Mouse (Mus musculus) activated CD4-positive, CD25-positive, alpha-beta regulatory T cell, adult 4 months (primary cell): ENCODE measurements around the gene Fgf15. TPM values are rescaled to one million over a fixed set of nuclear protein-coding genes. Genes with fewer than 3 reads are reported as not detected.

Experiments used
- ATAC-seq: one replicate; pipeline ENCODE4 v1.8.0; 2017
- polyA plus RNA-seq, 2 experiments: library from polyadenylated mRNA; unstranded; fragments of 100-300 nt; shearing (Covaris generic); gene quantifications; one replicate each; pipeline ENCODE4 v1.2.1; 2017

Fgf15 gene
- polyA plus RNA-seq, 2 experiments from 2014 or later, result not detected

GRCm38 (mm10) chr7:144933336-144933735 is 37.0 kb downstream of the Fgf15 start:
- no peak for ATAC-seq

GRCm38 (mm10) chr7:144933796-144934195 is 37.5 kb downstream of the Fgf15 start:
- no peak for ATAC-seq

- no peak for ATAC-seq
Observed at GRCm38 (mm10) chr7:144934901-144935300, 38.6 kb downstream of the Fgf15 start.

- ATAC-seq, result no peak
Observed at GRCm38 (mm10) chr7:144935563-144935962, 39.2 kb downstream of the Fgf15 start.

GRCm38 (mm10) chr7:144936311-144936880 is 40.1 kb downstream of the Fgf15 start:
- no peak for ATAC-seq

GRCm38 (mm10) chr7:144937490-144937889 is 41.2 kb downstream of the Fgf15 start:
- peak; percentile 78 for ATAC-seq

GRCm38 (mm10) chr7:144937899-144938517 is 41.7 kb downstream of the Fgf15 start:
- ATAC-seq, result no peak

GRCm38 (mm10) chr7:144938661-144939343 is 42.5 kb downstream of the Fgf15 start:
- no peak for ATAC-seq

GRCm38 (mm10) chr7:144939344-144940002 is 43.1 kb downstream of the Fgf15 start, which contains the start of gene Ccnd1:
TSS of gene Ccnd1 (minus strand) at chr7:144939925.
- no peak for ATAC-seq

GRCm38 (mm10) chr7:144940003-144940571 is 43.8 kb downstream of the Fgf15 start:
- ATAC-seq, result no peak

- ATAC-seq, result no peak
Observed at GRCm38 (mm10) chr7:144940585-144940984, 44.3 kb downstream of the Fgf15 start.

- ATAC-seq, result no peak
Observed at GRCm38 (mm10) chr7:144941242-144941831, 45.0 kb downstream of the Fgf15 start.

GRCm38 (mm10) chr7:144942071-144942743 is 45.9 kb downstream of the Fgf15 start:
- ATAC-seq, result no peak

- ATAC-seq, result no peak
Observed at GRCm38 (mm10) chr7:144942744-144943135, 46.4 kb downstream of the Fgf15 start.

- no peak for ATAC-seq
Observed at GRCm38 (mm10) chr7:144943254-144943653, 46.9 kb downstream of the Fgf15 start.

Other genes with a start within 250 kb of the Fgf15 start
- under 1 TPM in 1 of 2 experiments, not detected in 1; 0.16 TPM for gene Ano1, start 144.6 kb upstream of the Fgf15 start, polyA plus RNA-seq
- not detected for gene Fgf3, start 58.4 kb upstream of the Fgf15 start, polyA plus RNA-seq
- not detected for gene Fgf4, start 49.2 kb upstream of the Fgf15 start, polyA plus RNA-seq
- 10 to 100 TPM; 34.4 to 34.5 TPM for gene LTO1, start 18.6 kb downstream of the Fgf15 start, polyA plus RNA-seq
- 1 to 10 TPM; 1.1 to 1.2 TPM for gene Ccnd1, start 43.4 kb downstream of the Fgf15 start, polyA plus RNA-seq